Comparison of ENCODE assay signal across 8 mouse cellular contexts in the genomic region with DNA sequence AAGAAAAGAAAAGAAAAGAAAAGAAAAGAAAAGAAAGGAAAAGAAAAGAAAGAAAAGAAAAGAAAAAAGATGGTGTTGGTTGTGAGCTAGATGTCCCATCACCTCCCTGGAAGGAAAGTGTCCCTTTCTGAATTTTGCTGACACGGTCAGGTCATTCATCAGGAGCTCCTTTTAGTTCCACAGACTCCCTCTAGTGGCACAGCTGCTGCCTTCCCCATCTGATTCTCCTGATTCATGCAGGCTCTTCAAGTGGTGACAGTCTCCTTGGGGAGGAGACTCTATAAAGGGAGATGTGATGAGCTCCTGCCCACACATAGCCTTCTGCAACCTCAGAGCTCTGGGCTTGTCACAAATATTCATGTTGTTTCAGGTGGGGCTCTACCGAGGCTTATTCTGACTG.
DNase-seq lines count a peak whose midpoint lies in the region; ATAC-seq and TF ChIP-seq lines count a peak whose summit lies in the region.
"Not testable (repeated sequence)": the region's sequence is repeated elsewhere in the genome, so short reads cannot be mapped to it uniquely, and the experiment has no call there.

No protein-coding gene starts in this region.

- H3K9me3 ChIP-seq in heart, postnatal 0 days (replicated peaks; ENCODE audit: control insufficient read depth, low read length), result not testable (repeated sequence)

- not testable (repeated sequence) for H3K9ac ChIP-seq in heart, postnatal 0 days (replicated peaks; ENCODE audit: low read depth, low read length)

- not testable (repeated sequence) for TF ChIP-seq EP300 in heart, postnatal 0 days (IDR thresholded peaks at IDR 0.05; ENCODE audit: low read depth)

- intact Hi-C loops in left cerebral cortex, postnatal 14 days (cut with DNase I), result not testable (repeated sequence)

- WGBS in heart, postnatal 0 days, result 15% methylated on average over 1 of the region's 2 CpGs
- 15% methylated on average over 1 of the region's 2 CpGs for WGBS in thymus, adult 2 months

- H3K36me3 ChIP-seq in heart, postnatal 0 days (replicated peaks; ENCODE audit: control insufficient read depth, insufficient read depth, low read length); thymus, adult 2 months (ENCODE audit: control insufficient read depth, insufficient read depth, low read length): not testable (repeated sequence)

- H3K27ac ChIP-seq in heart, postnatal 0 days (ENCODE audit: low read depth); thymus, adult 2 months (ENCODE audit: control insufficient read depth, insufficient read depth, low read length): not testable (repeated sequence)

- TF ChIP-seq POLR2A in thymus, adult 2 months (IDR thresholded peaks at IDR 0.05; ENCODE audit: control insufficient read depth, extremely low read depth, insufficient read depth, low read length, poor library complexity), result not testable (repeated sequence)

- ATAC-seq in heart, postnatal 0 days (ENCODE audit: insufficient read depth, low read depth), result not testable (repeated sequence)

- H3K4me1 ChIP-seq in heart, postnatal 0 days (ENCODE audit: control insufficient read depth, insufficient read depth); thymus, adult 2 months (replicated peaks; ENCODE audit: control insufficient read depth, insufficient read depth, low read length): not testable (repeated sequence)

- H3K27me3 ChIP-seq in heart, postnatal 0 days (ENCODE audit: control insufficient read depth, insufficient read depth, low read length); thymus, adult 2 months (ENCODE audit: control insufficient read depth, insufficient read depth, low read length): not testable (repeated sequence)

- not testable (repeated sequence) for H3K4me3 ChIP-seq in heart, postnatal 0 days (ENCODE audit: low read depth, low read length); thymus, adult 2 months (ENCODE audit: control insufficient read depth, insufficient read depth, low read length)

- TF ChIP-seq CTCF in heart, postnatal 0 days (IDR thresholded peaks at IDR 0.05; ENCODE audit: low read depth), result peak; percentile 24
- TF ChIP-seq CTCF in thymus, adult 2 months (IDR thresholded peaks at IDR 0.05; ENCODE audit: borderline replicate concordance, control insufficient read depth, extremely low read depth, insufficient read depth, low read length, poor library complexity), result not testable (repeated sequence)

- not testable (repeated sequence) for H3K4me2 ChIP-seq in heart, postnatal 0 days (ENCODE audit: low read depth, low read length)

- peak; percentile 34 for DNase-seq in CD4-positive, CD25-positive, alpha-beta regulatory T cell, adult 2 months (ENCODE audit: low read depth, low spot score)
- peak; percentile 12 for DNase-seq in adrenal gland, postnatal 14 days
- DNase-seq in embryo, embryonic 11 days, result peak; percentile 21
- not testable (repeated sequence) for DNase-seq in heart, postnatal 0 days (ENCODE audit: low spot score)
- peak; percentile 7 for DNase-seq in kidney, postnatal 14 days
- DNase-seq in left cerebral cortex, postnatal 14 days (ENCODE audit: low spot score in 2 of 2), result peak; percentile 49 to 69
- peak; percentile 18 for DNase-seq in naive thymus-derived CD4-positive, alpha-beta T cell, adult 2 months (ENCODE audit: low read depth)
- DNase-seq in thymus, adult 2 months, result peak; percentile 14
